8 mouse cellular contexts compared by ENCODE assay signal in the genomic region with DNA sequence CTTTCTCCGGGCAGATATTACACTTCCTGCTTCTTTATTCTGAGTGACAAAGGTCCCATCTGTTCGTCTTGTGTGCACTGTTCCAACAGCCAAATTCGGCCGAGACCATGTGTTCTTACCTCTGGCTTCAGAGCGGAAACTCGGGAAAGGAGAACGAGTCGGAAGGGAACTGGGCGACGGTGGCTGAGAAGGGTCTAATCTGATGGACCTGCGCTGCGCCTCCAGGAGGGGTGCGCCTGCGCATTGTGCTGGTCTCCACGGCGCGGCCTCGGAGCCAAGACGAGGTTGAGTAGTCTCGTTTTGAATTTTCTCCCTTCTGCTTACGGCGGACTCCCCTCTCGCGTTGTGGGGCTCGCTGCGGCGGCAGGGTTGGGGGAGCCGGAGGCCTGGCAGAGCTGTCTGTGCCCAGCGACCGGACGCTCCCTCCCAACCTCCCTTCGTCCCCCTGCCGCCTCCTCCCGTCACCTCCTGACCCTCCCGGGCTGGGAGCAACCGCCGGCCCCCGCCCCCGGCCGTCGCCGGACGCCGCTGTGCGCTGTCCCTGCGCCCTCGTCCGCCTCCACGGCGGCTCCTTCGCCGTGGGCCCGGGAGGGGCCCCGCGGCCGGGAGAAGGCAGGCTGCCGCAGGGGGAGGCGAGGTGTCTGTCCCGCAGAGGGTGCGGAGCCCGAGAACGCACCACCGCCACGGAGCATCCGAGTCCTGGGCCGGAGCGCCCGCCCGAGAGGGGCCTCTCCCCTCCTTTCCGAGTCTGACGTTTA. TPM values are rescaled to one million over a fixed set of nuclear protein-coding genes. Genes with fewer than 3 reads are reported as not detected.
DNase-seq lines count a peak whose midpoint lies in the region; ATAC-seq lines count a peak whose summit lies in the region.

A gene (plus strand): TSS at position 224 of the 758 bp plus-strand sequence.
A gene (minus strand): TSS at position 622 of the 758 bp plus-strand sequence.

- H3K4me3 ChIP-seq in hindbrain, embryonic 14.5 days (replicated peaks; ENCODE audit: low read length): peak within 1 kb of the TSS; percentile 61

- peak within 1 kb of the TSS; percentile 98 for H3K27ac ChIP-seq in hindbrain, embryonic 14.5 days

- H3K9me3 ChIP-seq in hindbrain, embryonic 14.5 days (ENCODE audit: control insufficient read depth, low read length): no peaks in the 10 kb centered on the region

- peak within 1 kb of the TSS; percentile 73 for H3K4me2 ChIP-seq in hindbrain, embryonic 14.5 days (replicated peaks)

- peak within 1 kb of the TSS; percentile 81 for H3K9ac ChIP-seq in hindbrain, embryonic 14.5 days

- H3K36me3 ChIP-seq in hindbrain, embryonic 14.5 days (replicated peaks; ENCODE audit: control insufficient read depth, insufficient read depth): peaks cover 8% of the 10 kb centered on the region

- H3K27me3 ChIP-seq in hindbrain, embryonic 14.5 days (ENCODE audit: control insufficient read depth, insufficient read depth, low read length): no peaks in the 10 kb centered on the region

- peaks cover 14% of the 10 kb centered on the region for H3K4me1 ChIP-seq in hindbrain, embryonic 14.5 days (replicated peaks; ENCODE audit: control insufficient read depth, insufficient read depth, low read length)

- ATAC-seq in hindbrain, embryonic 14.5 days (ENCODE audit: low FRiP score): peak; percentile 97

- under 1% methylated on average over 60 of the region's 71 CpGs for WGBS in hindbrain, embryonic 14.5 days

- DNase-seq in R1 (ENCODE audit: low read depth, low spot score): peak; percentile 99
- peak; percentile 99 for DNase-seq in cerebellum, postnatal 25 days
- DNase-seq in frontal cortex, postnatal 25 days (ENCODE audit: low spot score in 2 of 2): peak; percentile 95 to 98
- DNase-seq in hindbrain, embryonic 14.5 days (ENCODE audit: low spot score): peak; percentile 97
- peak; percentile 98 for DNase-seq in layer of hippocampus, postnatal 36 days
- DNase-seq in lung, postnatal 36 days: peak; percentile 97
- peak; percentile 99 for DNase-seq in retina, postnatal 1 day
- peak; percentile 90 to 94 for DNase-seq in urinary bladder, adult 18-20 months (ENCODE audit: low spot score in 2 of 2)

RNA-seq across cellular contexts. Expression of the first gene that starts in this region (rescaled TPM):
- polyA plus RNA-seq in hindbrain, embryonic 14.5 days (2014; fragmentation: Nextera tagmentation; extraction: Ambion mirVana): 9.1 and 11.1 TPM in 2 replicates
- 10 to 100 TPM; 27.6 to 31.3 TPM for total RNA-seq in layer of hippocampus, postnatal 36 days (2021)

RNA-seq across cellular contexts. Expression of the second gene that starts in this region (rescaled TPM):
- polyA plus RNA-seq in hindbrain, embryonic 14.5 days (2014; fragmentation: Nextera tagmentation; extraction: Ambion mirVana): 46.3 and 53.8 TPM in 2 replicates
- total RNA-seq in layer of hippocampus, postnatal 36 days (2021): 10 to 100 TPM; 30.1 to 36.1 TPM

Comparison
In these comparisons a context has a peak if more than half of its experiments do, and no peak if none do; other contexts are left out.
1. Peak in every context shown above with its lines: DNase-seq, ATAC-seq, H3K4me3 ChIP-seq and H3K27ac ChIP-seq.